Mouse (Mus musculus): ENCODE data around the gene Dcbld2.

The Dcbld2 gene

GRCm38 (mm10) chr16:58487861-58488260 lies 79.6 kb downstream of the Dcbld2 start:
- no peak for DNase-seq (ENCODE audit: low read depth, low spot score)

DNA sequence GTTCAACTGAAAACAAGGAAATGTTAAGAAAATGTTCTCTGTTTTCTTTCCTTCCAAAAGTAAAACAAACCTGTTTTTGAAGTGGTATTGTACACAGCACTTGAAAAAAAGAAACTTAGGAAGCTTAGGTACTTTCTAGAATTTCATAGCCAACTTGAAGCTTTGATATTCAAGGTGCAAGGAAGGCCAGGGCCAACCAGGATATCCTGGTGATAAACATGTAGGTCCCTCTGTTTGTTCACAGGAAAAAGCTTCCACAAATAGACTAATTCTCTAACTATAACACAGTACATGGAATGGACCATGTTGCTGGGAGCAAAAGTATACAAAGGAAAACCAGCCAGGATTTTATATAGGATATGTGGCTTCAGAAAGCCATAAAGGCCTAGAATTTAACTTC lies 88.5 kb downstream of the Dcbld2 start:
- no peak for DNase-seq (ENCODE audit: low read depth, low spot score)

GRCm38 (mm10) chr16:58497886-58498713 lies 89.9 kb downstream of the Dcbld2 start:
- DNase-seq (ENCODE audit: low read depth, low spot score), result no peak

DNA sequence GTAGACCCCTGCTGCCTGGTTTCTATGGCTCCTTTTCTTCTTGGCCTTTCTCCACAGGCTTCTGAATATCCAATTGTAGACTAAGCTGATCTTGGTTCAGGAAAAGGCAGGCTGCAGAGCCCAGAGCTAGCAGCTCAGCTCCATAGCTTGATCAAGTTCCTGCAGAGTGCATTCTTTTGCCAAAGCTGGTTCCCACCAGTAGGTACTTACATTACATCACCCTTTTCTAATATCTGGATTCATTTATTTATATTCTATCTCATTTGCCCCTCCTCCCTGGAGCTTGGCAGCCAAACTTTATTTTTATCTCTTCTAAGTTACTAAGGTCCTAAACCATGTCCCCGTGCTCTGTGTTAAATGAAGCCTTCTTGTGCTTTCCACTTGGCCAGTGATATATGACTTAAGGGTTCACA lies 90.9 kb downstream of the Dcbld2 start:
- DNase-seq (ENCODE audit: low read depth, low spot score), result no peak

GRCm38 (mm10) chr16:58499650-58500049 lies 91.4 kb downstream of the Dcbld2 start:
- DNase-seq (ENCODE audit: low read depth, low spot score), result no peak

DNA sequence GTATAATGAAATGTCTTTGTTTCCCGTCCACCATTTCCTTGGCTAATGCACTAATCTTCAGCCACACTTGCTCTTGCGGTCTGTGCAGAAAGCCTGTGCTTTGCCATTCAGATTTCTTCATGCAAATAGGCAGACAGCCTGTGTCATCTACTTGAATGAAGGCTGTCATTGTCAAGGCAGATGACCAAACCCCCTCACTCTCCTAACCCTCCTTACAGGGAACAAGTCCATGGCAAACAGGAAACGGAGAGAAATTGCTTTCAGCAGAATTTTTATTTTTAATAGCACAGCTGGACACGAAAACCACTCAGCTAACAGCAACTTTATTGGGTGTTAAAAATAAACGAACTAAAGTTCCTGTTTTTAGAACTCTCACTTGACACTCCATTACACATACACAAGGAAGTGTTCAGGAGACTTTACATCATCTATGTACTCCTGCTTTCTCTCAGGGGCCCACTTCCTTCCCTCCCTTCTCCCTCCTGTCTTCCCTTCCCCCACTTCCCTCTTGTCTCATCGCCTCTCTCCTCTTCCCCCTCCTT lies 93.6 kb downstream of the Dcbld2 start:
- DNase-seq (ENCODE audit: low read depth, low spot score), result no peak

- no peak for DNase-seq (ENCODE audit: low read depth, low spot score)
These were observed 94.3 kb downstream of the Dcbld2 start for GRCm38 (mm10) chr16:58502566-58502965.

GRCm38 (mm10) chr16:58504945-58505344 lies 96.7 kb downstream of the Dcbld2 start:
- DNase-seq (ENCODE audit: low read depth, low spot score), result no peak

GRCm38 (mm10) chr16:58512181-58512761 lies 104.0 kb downstream of the Dcbld2 start:
- no peak for DNase-seq (ENCODE audit: low read depth, low spot score)

DNA sequence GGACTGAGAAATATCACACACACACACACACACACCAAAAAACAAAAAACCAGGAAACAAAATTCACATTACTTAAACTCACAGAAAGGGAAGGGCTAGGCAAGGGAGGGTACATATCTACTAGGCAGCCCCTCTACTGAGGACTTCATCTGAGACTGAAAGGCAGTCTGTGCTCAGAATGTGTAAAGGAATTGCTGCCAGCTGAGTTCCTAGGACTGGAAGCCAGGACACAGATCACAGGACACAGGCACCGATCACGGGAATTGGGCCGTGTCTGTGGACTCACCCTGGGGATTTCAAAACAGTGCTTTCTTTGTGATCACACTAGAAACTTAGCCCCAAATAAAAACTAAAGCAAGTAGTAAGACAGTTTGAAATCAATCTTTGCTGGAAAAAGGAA lies 104.6 kb downstream of the Dcbld2 start:
- DNase-seq (ENCODE audit: low read depth, low spot score), result no peak

GRCm38 (mm10) chr16:58513755-58514154 lies 105.5 kb downstream of the Dcbld2 start:
- DNase-seq (ENCODE audit: low read depth, low spot score), result no peak

GRCm38 (mm10) chr16:58514565-58514964 lies 106.3 kb downstream of the Dcbld2 start:
- DNase-seq (ENCODE audit: low read depth, low spot score), result peak; percentile 75

DNA sequence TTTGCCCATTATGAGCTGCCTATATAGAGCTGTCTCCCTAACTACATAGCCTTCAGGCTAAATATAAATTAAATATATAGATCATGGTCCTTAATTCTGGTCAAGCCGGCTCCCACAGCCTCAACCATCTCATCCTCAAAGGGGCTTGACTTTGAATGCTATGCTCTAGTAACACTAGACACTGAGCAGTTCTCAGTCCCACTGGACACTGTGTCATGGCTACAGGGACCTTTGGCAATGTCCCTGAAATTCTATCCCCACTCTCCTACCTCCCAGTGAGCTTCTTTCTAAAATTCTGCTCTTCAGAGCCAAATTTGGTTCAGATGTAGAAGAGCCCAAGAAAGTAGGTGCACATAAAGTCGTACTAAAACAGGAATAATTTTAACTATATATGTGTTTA lies 107.9 kb downstream of the Dcbld2 start:
- no peak for DNase-seq (ENCODE audit: low read depth, low spot score)

- no peak for DNase-seq (ENCODE audit: low read depth, low spot score)
These were observed 108.9 kb downstream of the Dcbld2 start for GRCm38 (mm10) chr16:58516960-58517798.

Measured in ES-CJ7 (cell line).